Mouse (Mus musculus) kidney, embryonic 16.5 days (tissue): ENCODE data around the gene Kcnmb4. TPM values are rescaled to one million over a fixed set of nuclear protein-coding genes. Genes with fewer than 3 reads are reported as not detected.

Experiments
- ATAC-seq: fragments of 200-750 bp; cut with Nextera tagmentation; 2 replicates; pipeline ENCODE4 v1.8.0; 2017; ENCODE audit warnings: moderate TSS enrichment; ENCODE audit not compliant: low FRiP score, low TSS enrichment
- H3K27ac ChIP-seq: fragments of 300-500 bp; sonication (generic); 2 replicates; pipeline ENCODE4 v1.5.1; 2014; ENCODE audit warnings: low read length
- H3K27me3 ChIP-seq: fragments of 300-500 bp; sonication (generic); 2 replicates; pipeline ENCODE4 v1.6.1; 2014; ENCODE audit warnings: low read length, control low read depth, mixed read lengths; ENCODE audit not compliant: insufficient read depth
- H3K36me3 ChIP-seq: fragments of 300-500 bp; sonication (generic); 2 replicates; pipeline ENCODE4 v1.6.1; 2014; ENCODE audit warnings: low read length, control low read depth, mixed read lengths; ENCODE audit not compliant: insufficient read depth
- H3K4me1 ChIP-seq: fragments of 300-500 bp; sonication (generic); 2 replicates; pipeline ENCODE4 v1.6.1; 2014; ENCODE audit warnings: low read length, control low read depth, mixed read lengths; ENCODE audit not compliant: insufficient read depth
- H3K4me2 ChIP-seq: fragments of 300-500 bp; sonication (generic); replicated peaks from 2 replicates; pipeline ENCODE4 v1.6.1; 2014; ENCODE audit warnings: low read depth, low read length
- H3K4me3 ChIP-seq: fragments of 300-500 bp; sonication (generic); 2 replicates; pipeline ENCODE4 v1.5.1; 2014; ENCODE audit warnings: mild to moderate bottlenecking, low read length
- H3K9ac ChIP-seq: fragments of 300-500 bp; sonication (generic); replicated peaks from 2 replicates; pipeline ENCODE4 v1.6.1; 2014; ENCODE audit warnings: low read length
- H3K9me3 ChIP-seq: fragments of 300-500 bp; sonication (generic); 2 replicates; pipeline ENCODE4 v1.6.1; 2016; ENCODE audit warnings: low read length, control low read depth
- WGBS: fragments of 180-500 bp; shearing (Covaris S2); extraction: QIAGEN DNeasy Blood & Tissue Kit; methylation state at CpG from one replicate; pipeline ENCODE4 v1.1.7; 2014; 5-methylcytosine and 5-hydroxymethylcytosine counted together
- polyA plus RNA-seq: library from polyadenylated mRNA; unstranded; fragments of >200 nt; fragmentation: Nextera tagmentation; extraction: Ambion mirVana; gene quantifications from 2 replicates; pipeline ENCODE4 v1.2.1, GENCODE M21; 2015

Kcnmb4 gene
- polyA plus RNA-seq, 1 experiment from 2014 or later, result 4.2 TPM

DNA sequence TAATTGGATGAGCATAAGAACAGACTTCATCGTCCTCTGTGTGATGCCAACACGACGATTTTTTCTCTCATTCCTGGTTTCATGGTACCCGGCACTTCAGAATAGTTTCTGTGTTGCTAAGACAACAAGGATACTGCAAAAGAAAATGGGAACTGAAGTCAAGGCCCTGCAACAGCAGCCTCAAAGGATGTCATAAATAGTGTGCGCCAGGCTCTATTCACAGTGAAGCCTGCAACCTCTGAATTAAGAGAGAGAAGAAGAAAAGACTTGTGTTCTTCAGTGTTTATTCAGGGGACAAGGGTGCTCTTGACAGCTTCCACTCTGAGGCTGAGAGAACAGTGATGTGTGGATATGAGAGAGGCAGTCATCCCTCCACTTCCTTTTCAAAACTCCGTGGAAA lies 57.5 kb downstream of the Kcnmb4 start:
- ATAC-seq, result no peak
- no peaks in the 10 kb centered on the region for H3K4me1 ChIP-seq
- H3K9ac ChIP-seq, result no peak overlapping the region
- no peak overlapping the region for H3K27ac ChIP-seq
- WGBS, result 78% methylated on average over 6 of the region's 6 CpGs
- no peaks in the 10 kb centered on the region for H3K27me3 ChIP-seq
- H3K4me2 ChIP-seq, result no peak overlapping the region
- H3K4me3 ChIP-seq, result no peak overlapping the region
- no peaks in the 10 kb centered on the region for H3K9me3 ChIP-seq
- no peaks in the 10 kb centered on the region for H3K36me3 ChIP-seq

DNA sequence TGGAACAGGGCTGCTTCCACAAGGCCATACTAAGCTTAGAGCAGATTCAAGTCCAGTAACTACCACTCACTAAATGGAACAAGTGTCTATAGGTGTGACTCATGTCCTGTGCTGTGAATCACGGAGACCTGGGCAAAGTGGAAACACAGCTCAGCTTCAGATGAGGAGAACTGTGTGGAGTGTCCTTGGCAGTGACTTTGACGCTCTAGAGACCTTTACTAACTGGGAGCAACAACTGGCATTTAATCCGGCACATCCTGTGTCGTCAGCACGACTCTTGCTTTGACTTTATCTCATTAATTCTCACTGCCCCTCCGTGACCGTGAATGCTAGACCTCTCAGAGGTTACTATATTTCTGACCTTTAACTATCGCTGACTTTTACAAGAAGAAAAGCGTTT lies 62.9 kb downstream of the Kcnmb4 start:
- 38% methylated on average over 9 of the region's 9 CpGs for WGBS
- no peaks in the 10 kb centered on the region for H3K9me3 ChIP-seq
- H3K36me3 ChIP-seq, result no peaks in the 10 kb centered on the region
- no peak overlapping the region for H3K4me3 ChIP-seq
- H3K27me3 ChIP-seq, result no peaks in the 10 kb centered on the region
- no peak overlapping the region for H3K4me2 ChIP-seq
- no peak overlapping the region for H3K27ac ChIP-seq
- ATAC-seq, result no peak
- H3K4me1 ChIP-seq, result no peaks in the 10 kb centered on the region
- H3K9ac ChIP-seq, result no peak overlapping the region

DNA sequence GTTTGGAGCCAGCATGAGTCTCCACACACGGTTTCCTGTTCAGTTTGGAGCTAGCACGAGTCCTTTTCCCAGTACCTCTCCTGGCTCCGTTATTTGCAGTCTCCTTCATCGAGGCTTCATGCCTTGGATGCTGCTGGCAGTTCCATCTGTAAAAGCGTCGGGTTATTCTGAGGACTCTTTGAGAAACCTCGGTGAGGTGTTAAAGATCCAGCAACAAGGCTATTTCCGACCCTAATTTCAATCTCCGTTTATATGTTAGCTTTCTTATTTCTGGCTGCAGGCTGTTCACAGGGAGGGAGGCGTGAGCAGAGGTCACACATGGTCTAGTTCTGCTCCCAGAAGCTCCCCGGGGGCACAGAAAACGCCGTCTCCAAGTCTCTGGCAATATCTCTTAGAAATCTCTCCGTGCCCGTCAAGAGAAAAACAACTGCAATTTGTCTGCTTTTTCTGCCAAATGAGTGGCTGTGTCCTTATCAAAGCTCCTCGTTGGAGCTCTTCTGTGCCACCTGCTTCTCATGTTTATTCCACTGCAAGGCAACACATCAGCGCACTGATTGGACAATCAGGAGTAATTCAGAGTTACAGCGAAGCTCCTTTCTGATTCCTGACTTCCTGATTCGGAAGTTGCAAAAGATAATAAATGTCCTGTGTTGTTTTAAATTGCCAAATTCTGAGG lies 65.9 kb downstream of the Kcnmb4 start:
- no peaks in the 10 kb centered on the region for H3K36me3 ChIP-seq
- no peaks in the 10 kb centered on the region for H3K4me1 ChIP-seq
- H3K27ac ChIP-seq, result no peak overlapping the region
- ATAC-seq, result no peak
- no peaks in the 10 kb centered on the region for H3K27me3 ChIP-seq
- H3K4me2 ChIP-seq, result no peak overlapping the region
- no peak overlapping the region for H3K4me3 ChIP-seq
- no peak overlapping the region for H3K9ac ChIP-seq
- WGBS, result 43% methylated on average over 19 of the region's 19 CpGs
- H3K9me3 ChIP-seq, result no peaks in the 10 kb centered on the region

- H3K36me3 ChIP-seq, result no peaks in the 10 kb centered on the region
- H3K4me3 ChIP-seq, result no peak overlapping the region
- H3K9me3 ChIP-seq, result no peaks in the 10 kb centered on the region
- H3K4me1 ChIP-seq, result no peaks in the 10 kb centered on the region
- no peak for ATAC-seq
- no peak overlapping the region for H3K4me2 ChIP-seq
- no peak overlapping the region for H3K9ac ChIP-seq
- WGBS, result 92% methylated on average over 6 of the region's 6 CpGs
- H3K27ac ChIP-seq, result no peak overlapping the region
- H3K27me3 ChIP-seq, result no peaks in the 10 kb centered on the region
Observed at GRCm38 (mm10) chr10:116405011-116405410, 68.7 kb downstream of the Kcnmb4 start.

GRCm38 (mm10) chr10:116403679-116404078 lies 70.0 kb downstream of the Kcnmb4 start:
- H3K27me3 ChIP-seq, result no peaks in the 10 kb centered on the region
- H3K4me2 ChIP-seq, result no peak overlapping the region
- H3K4me1 ChIP-seq, result no peaks in the 10 kb centered on the region
- 76% methylated on average over 4 of the region's 4 CpGs for WGBS
- H3K27ac ChIP-seq, result no peak overlapping the region
- no peaks in the 10 kb centered on the region for H3K36me3 ChIP-seq
- no peak overlapping the region for H3K9ac ChIP-seq
- H3K9me3 ChIP-seq, result no peaks in the 10 kb centered on the region
- no peak for ATAC-seq
- H3K4me3 ChIP-seq, result no peak overlapping the region

DNA sequence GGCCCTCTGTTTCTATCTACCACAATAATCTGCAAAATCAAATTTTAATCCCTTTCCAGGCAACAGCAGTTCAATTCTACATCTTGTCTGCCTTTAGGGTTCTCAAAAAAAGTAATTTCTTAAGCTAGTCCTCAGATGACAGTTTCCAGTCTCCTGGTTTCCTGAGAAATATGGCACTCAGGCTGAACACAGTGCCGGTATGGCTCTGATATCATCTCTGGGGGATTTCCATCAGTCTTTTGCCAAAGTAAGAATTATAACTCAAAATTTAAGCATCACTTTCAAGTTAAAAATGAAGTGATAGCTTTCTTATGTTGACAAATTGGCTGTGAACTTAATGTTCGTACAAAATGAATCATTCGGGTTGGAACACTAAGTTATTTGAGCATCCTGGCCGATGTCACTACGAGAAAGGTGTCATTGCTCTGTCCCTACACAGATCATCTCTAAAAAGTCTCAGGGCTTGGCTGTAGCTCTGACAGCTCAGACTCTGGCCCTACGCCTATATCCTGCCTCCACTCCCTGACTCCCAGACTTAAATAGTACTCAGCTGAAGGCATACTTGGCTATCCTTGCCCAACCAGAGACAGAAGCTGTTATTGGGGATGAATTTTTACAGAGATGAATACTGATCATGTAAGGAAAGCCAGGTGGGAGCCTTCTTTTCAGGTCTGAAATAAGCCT lies 70.8 kb downstream of the Kcnmb4 start:
- Histone ChIP-seq H3K9me3 (no peaks in the 10 kb centered on the region), H3K27ac (no peak overlapping the region), H3K36me3 (no peaks in the 10 kb centered on the region), H3K4me3 (no peak overlapping the region), H3K4me1 (peaks cover 3% of the 10 kb centered on the region; the same call in 1 of the 2 replicates), H3K9ac (no peak overlapping the region), H3K4me2 (no peak overlapping the region), H3K27me3 (no peaks in the 10 kb centered on the region)
- WGBS, result 77% methylated on average over 6 of the region's 6 CpGs
- ATAC-seq, result no peak

GRCm38 (mm10) chr10:116397973-116398372 lies 75.7 kb downstream of the Kcnmb4 start:
- Histone ChIP-seq H3K9me3 (no peaks in the 10 kb centered on the region), H3K4me2 (peak overlapping the region; percentile 51), H3K4me1 (peaks cover 8% of the 10 kb centered on the region; the same call in 1 of the 2 replicates), H3K27me3 (no peaks in the 10 kb centered on the region), H3K4me3 (peak overlapping the region; percentile 33), H3K9ac (peak overlapping the region; percentile 34; the same call in 1 of the 2 replicates), H3K27ac (no peak overlapping the region), H3K36me3 (no peaks in the 10 kb centered on the region)
- WGBS, result 22% methylated on average over 12 of the region's 12 CpGs
- ATAC-seq, result peak; percentile 77; the same call in 1 of the 2 replicates

GRCm38 (mm10) chr10:116397573-116397972 lies 76.1 kb downstream of the Kcnmb4 start:
- peaks cover 8% of the 10 kb centered on the region; the same call in 1 of the 2 replicates for H3K4me1 ChIP-seq
- H3K36me3 ChIP-seq, result no peaks in the 10 kb centered on the region
- no peaks in the 10 kb centered on the region for H3K9me3 ChIP-seq
- H3K4me2 ChIP-seq, result peak overlapping the region; percentile 51
- no peak overlapping the region for H3K27ac ChIP-seq
- no peaks in the 10 kb centered on the region for H3K27me3 ChIP-seq
- peak; percentile 42; the same call in 1 of the 2 replicates for ATAC-seq
- peak overlapping the region; percentile 34; the same call in 1 of the 2 replicates for H3K9ac ChIP-seq
- 8% methylated on average over 14 of the region's 14 CpGs for WGBS
- H3K4me3 ChIP-seq, result peak overlapping the region; percentile 33

DNA sequence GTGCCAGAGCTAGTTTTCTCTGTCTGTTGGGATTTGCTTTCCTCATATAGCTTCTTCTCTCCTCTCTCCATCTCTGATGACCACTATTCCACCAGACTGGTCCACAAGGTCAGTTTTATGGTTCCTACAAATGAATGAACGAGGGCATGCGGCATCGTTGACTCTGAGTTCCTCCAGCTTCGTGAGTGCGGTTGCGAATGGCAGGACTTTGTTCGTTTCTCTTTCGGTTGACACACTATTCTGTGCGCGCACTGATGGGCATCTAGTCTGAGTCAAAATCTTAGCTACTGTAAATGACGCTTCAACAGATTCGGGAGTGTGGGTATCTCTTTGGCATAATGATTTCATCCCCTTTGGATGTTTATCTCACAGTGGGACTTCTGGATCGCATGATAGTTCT lies 76.7 kb downstream of the Kcnmb4 start:
- Histone ChIP-seq H3K9me3 (no peaks in the 10 kb centered on the region), H3K27ac (no peak overlapping the region), H3K9ac (no peak overlapping the region), H3K27me3 (no peaks in the 10 kb centered on the region), H3K4me1 (peaks cover 8% of the 10 kb centered on the region; the same call in 1 of the 2 replicates), H3K36me3 (no peaks in the 10 kb centered on the region), H3K4me3 (no peak overlapping the region), H3K4me2 (no peak overlapping the region)
- 77% methylated on average over 13 of the region's 13 CpGs for WGBS
- no peak for ATAC-seq

GRCm38 (mm10) chr10:116396279-116396678 lies 77.4 kb downstream of the Kcnmb4 start:
- Histone ChIP-seq H3K27me3 (no peaks in the 10 kb centered on the region), H3K27ac (no peak overlapping the region), H3K4me1 (peaks cover 8% of the 10 kb centered on the region; the same call in 1 of the 2 replicates), H3K9ac (no peak overlapping the region), H3K9me3 (no peaks in the 10 kb centered on the region), H3K36me3 (no peaks in the 10 kb centered on the region), H3K4me2 (no peak overlapping the region), H3K4me3 (no peak overlapping the region)
- 78% methylated on average over 5 of the region's 5 CpGs for WGBS
- ATAC-seq, result no peak
